Comparison of ENCODE assay signal across 15 mouse cellular contexts in the genomic region with DNA sequence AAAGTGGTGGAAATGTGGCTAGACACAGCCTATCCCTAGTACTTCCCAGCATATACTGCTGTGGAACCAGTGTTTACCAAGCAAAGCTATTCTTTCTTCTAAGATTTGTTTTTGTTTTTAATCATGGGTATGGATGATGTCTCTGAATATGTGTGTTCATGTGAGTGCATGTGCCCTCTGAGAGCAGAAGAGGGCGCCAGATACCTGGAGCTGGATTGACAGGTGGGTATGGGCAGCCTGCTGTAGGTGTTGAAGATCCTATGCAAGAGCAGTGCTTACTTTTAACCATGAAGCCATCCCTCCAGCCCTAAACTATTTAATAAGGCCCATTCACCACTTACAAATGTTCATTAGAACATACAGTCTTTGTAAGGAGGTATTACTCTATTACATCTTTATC.
A peak's percentile ranks its signal among the peaks of the same experiment; 100 is the strongest.
DNase-seq lines count a peak whose midpoint lies in the region; ATAC-seq and TF ChIP-seq lines count a peak whose summit lies in the region.
"Had no signal": no experiment of that assay in that cellular context is flagged by ENCODE, and none has a peak within 500 bp of the region (broad histone marks: within the 10 kb centered on the region; RNA-seq: fewer than 3 reads in every experiment).

No protein-coding gene starts in this region.

- DNase-seq in hindbrain, postnatal 0 days (ENCODE audit: low spot score), result no peak
- no peak for DNase-seq in hindbrain, embryonic 14.5 days (ENCODE audit: low spot score)
- no peak for DNase-seq in lung, postnatal 0 days (ENCODE audit: low spot score)
- no peak for DNase-seq in lung, postnatal 25 days (ENCODE audit: low spot score)
- peak; percentile 51 for DNase-seq in R1 (ENCODE audit: low read depth, low spot score)
- DNase-seq in right cerebral cortex, postnatal 4 days, result no peak
- no peak for DNase-seq in heart, postnatal 25 days (ENCODE audit: low spot score)
- DNase-seq: adrenal gland, postnatal 25 days; cerebellum, adult 11 months; thymus, postnatal 14 days had no signal

- TF ChIP-seq EP300 in lung, postnatal 0 days (IDR thresholded peaks at IDR 0.05), result no peak

- no peaks in the 10 kb centered on the region for H3K27me3 ChIP-seq in hindbrain, postnatal 0 days (ENCODE audit: insufficient read depth, low read length)
- no peaks in the 10 kb centered on the region for H3K27me3 ChIP-seq in hindbrain, embryonic 14.5 days (ENCODE audit: control insufficient read depth, insufficient read depth, low read length)
- no peaks in the 10 kb centered on the region for H3K27me3 ChIP-seq in lung, postnatal 0 days (replicated peaks; ENCODE audit: insufficient read depth, low read length)
- H3K27me3 ChIP-seq: forebrain, embryonic 13.5 days; liver, embryonic 15.5 days had no signal

- ATAC-seq in hindbrain, postnatal 0 days, result no peak
- ATAC-seq in hindbrain, embryonic 14.5 days (ENCODE audit: low FRiP score), result no peak
- ATAC-seq in lung, postnatal 0 days, result no peak
- ATAC-seq in megakaryocyte, adult 5-6 weeks (ENCODE audit: poor library complexity, severe bottlenecking), result peak; percentile 68
- ATAC-seq: forebrain, embryonic 13.5 days; intestine, embryonic 16.5 days had no signal

- H3K9me3 ChIP-seq in hindbrain, postnatal 0 days (ENCODE audit: low read length), result no peaks in the 10 kb centered on the region
- no peaks in the 10 kb centered on the region for H3K9me3 ChIP-seq in hindbrain, embryonic 14.5 days (ENCODE audit: control insufficient read depth, low read length)
- no peaks in the 10 kb centered on the region for H3K9me3 ChIP-seq in lung, postnatal 0 days (ENCODE audit: low read length)
- H3K9me3 ChIP-seq: forebrain, embryonic 13.5 days; liver, embryonic 15.5 days had no signal

- peak; percentile 37 for TF ChIP-seq CTCF in hindbrain, postnatal 0 days (IDR thresholded peaks at IDR 0.05; ENCODE audit: low read depth)
- peak; percentile 42 for TF ChIP-seq CTCF in lung, postnatal 0 days (IDR thresholded peaks at IDR 0.05)

- H3K4me1 ChIP-seq in hindbrain, postnatal 0 days (ENCODE audit: insufficient read depth, low read length), result no peaks in the 10 kb centered on the region
- H3K4me1 ChIP-seq in hindbrain, embryonic 14.5 days (replicated peaks; ENCODE audit: control insufficient read depth, insufficient read depth, low read length), result no peaks in the 10 kb centered on the region
- H3K4me1 ChIP-seq in lung, postnatal 0 days (ENCODE audit: insufficient read depth, low read depth, low read length), result no peaks in the 10 kb centered on the region
- H3K4me1 ChIP-seq: forebrain, embryonic 13.5 days had no signal

- H3K27ac ChIP-seq in hindbrain, postnatal 0 days, result no peak overlapping the region
- no peak overlapping the region for H3K27ac ChIP-seq in hindbrain, embryonic 14.5 days
- no peak overlapping the region for H3K27ac ChIP-seq in lung, postnatal 0 days (ENCODE audit: low read length)
- H3K27ac ChIP-seq: forebrain, embryonic 13.5 days; liver, embryonic 15.5 days had no signal

- no peaks in the 10 kb centered on the region for H3K36me3 ChIP-seq in hindbrain, postnatal 0 days (ENCODE audit: insufficient read depth, low read length)
- H3K36me3 ChIP-seq in hindbrain, embryonic 14.5 days (replicated peaks; ENCODE audit: control insufficient read depth, insufficient read depth), result no peaks in the 10 kb centered on the region
- no peaks in the 10 kb centered on the region for H3K36me3 ChIP-seq in lung, postnatal 0 days (ENCODE audit: insufficient read depth, low read length)
- H3K36me3 ChIP-seq: liver, embryonic 15.5 days had no signal

- WGBS in hindbrain, postnatal 0 days, result 81% methylated on average over 1 of the region's 1 CpGs
- 82% methylated on average over 1 of the region's 1 CpGs for WGBS in hindbrain, embryonic 14.5 days
- 93% methylated on average over 1 of the region's 1 CpGs for WGBS in lung, postnatal 0 days

- intact Hi-C loops in heart, postnatal 25 days (cut with DNase I), result no loop called here

- H3K4me3 ChIP-seq in hindbrain, postnatal 0 days (ENCODE audit: low read length), result no peak overlapping the region
- no peak overlapping the region for H3K4me3 ChIP-seq in hindbrain, embryonic 14.5 days (replicated peaks; ENCODE audit: low read length)
- no peak overlapping the region for H3K4me3 ChIP-seq in lung, postnatal 0 days (ENCODE audit: low read depth, low read length)
- H3K4me3 ChIP-seq: forebrain, embryonic 13.5 days; liver, embryonic 15.5 days had no signal

- H3K9ac ChIP-seq in hindbrain, postnatal 0 days (replicated peaks; ENCODE audit: low read length), result no peak overlapping the region
- H3K9ac ChIP-seq in hindbrain, embryonic 14.5 days, result no peak overlapping the region
- H3K9ac ChIP-seq in lung, postnatal 0 days (replicated peaks; ENCODE audit: low read depth), result no peak overlapping the region
- H3K9ac ChIP-seq: forebrain, embryonic 13.5 days; liver, embryonic 15.5 days had no signal

- no peak overlapping the region for H3K4me2 ChIP-seq in hindbrain, postnatal 0 days (ENCODE audit: low read depth, low read length)
- H3K4me2 ChIP-seq in hindbrain, embryonic 14.5 days (replicated peaks), result no peak overlapping the region
- H3K4me2 ChIP-seq in lung, postnatal 0 days (replicated peaks; ENCODE audit: low read depth, low read length), result no peak overlapping the region
- H3K4me2 ChIP-seq: forebrain, embryonic 13.5 days; heart, embryonic 11.5 days; liver, embryonic 15.5 days had no signal
